Mouse (Mus musculus) subcutaneous adipose tissue, adult 2 months (tissue): ENCODE data around the gene Hif1an. TPM values are rescaled to one million over a fixed set of nuclear protein-coding genes. Genes with fewer than 3 reads are reported as not detected.

Source experiments
- polyA plus RNA-seq: library from polyadenylated mRNA; depleted of rRNA; stranded (reverse); fragments of >200 nt; gene quantifications from 2 replicates; pipeline ENCODE4 v1.2.3, GENCODE M21; 2012; ENCODE audit warnings: low replicate concordance; rRNA removed

Gene Hif1an
- polyA plus RNA-seq = 14.6 and 24.8 TPM in 2 replicates

GRCm38 (mm10) chr19:44562652-44563206, at the start of gene Hif1an:
Gene Hif1an, plus strand, starts transcription at chr19:44562850.

GRCm38 (mm10) chr19:44545321-44546041, 17.2 kb upstream of the Hif1an start, which contains the start of gene Sec31b:
Gene Sec31b, minus strand, starts transcription at chr19:44545864.

GRCm38 (mm10) chr19:44552731-44553130, 9.9 kb upstream of the Hif1an start, which contains the start of gene Gm20538:
Gene Gm20538, minus strand, starts transcription at chr19:44552831.

GRCm38 (mm10) chr19:44554861-44555590, 7.6 kb upstream of the Hif1an start, which contains the start of gene Ndufb8:
Gene Ndufb8, minus strand, starts transcription at chr19:44555440.

Other genes starting within 250 kb of the Hif1an start
- 0.24 and 0.55 TPM in 2 replicates for gene Scd4, start 229.8 kb upstream of the Hif1an start, polyA plus RNA-seq
- 11,739 and 20,741 TPM in 2 replicates for gene Scd1, start 155.0 kb upstream of the Hif1an start, polyA plus RNA-seq
- 0.22 and 0.36 TPM in 2 replicates for gene Wnt8b, start 69.4 kb upstream of the Hif1an start, polyA plus RNA-seq
- gene Sec31b, start 17.0 kb upstream of the Hif1an start, polyA plus RNA-seq = 7.2 and 11.8 TPM in 2 replicates
- gene Gm20538, start 10.0 kb upstream of the Hif1an start, polyA plus RNA-seq = 7.6 TPM in 1 of 2 replicates, not detected in the other
- gene Ndufb8, start 7.4 kb upstream of the Hif1an start, polyA plus RNA-seq = 747 and 903 TPM in 2 replicates
- 8.4 TPM in 1 of 2 replicates, not detected in the other for gene Pax2, start 193.2 kb downstream of the Hif1an start, polyA plus RNA-seq